Comparison of ENCODE assay signal across 9 mouse cellular contexts in the genomic region with DNA sequence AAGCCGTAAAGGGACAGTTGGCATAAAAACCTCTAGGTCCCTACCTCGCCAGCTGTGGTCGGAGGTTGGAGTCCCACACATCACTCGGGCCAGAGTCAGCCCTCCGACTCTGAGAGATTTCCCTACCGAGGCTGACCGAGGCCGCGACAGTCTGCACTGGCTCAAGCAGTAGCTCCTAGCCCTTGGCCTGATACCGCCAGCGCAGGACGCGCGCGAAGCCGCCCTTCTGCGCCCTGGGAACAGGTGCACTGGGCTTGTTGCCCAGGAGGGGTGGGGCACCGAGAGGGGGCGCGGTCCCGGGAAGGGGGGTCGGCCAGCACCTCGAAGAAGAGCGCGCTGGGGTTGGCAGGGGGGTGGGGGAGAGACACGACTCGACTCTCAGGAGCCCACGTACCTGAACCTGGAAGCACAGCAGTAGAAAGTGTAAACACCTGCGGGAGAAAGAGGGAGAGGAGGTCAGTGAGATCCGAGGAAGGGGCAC. TPM values are rescaled to one million over a fixed set of nuclear protein-coding genes. Genes with fewer than 3 reads are reported as not detected.
DNase-seq lines count a peak whose midpoint lies in the region; ATAC-seq lines count a peak whose summit lies in the region.
"Had no signal": no experiment of that assay in that cellular context is flagged by ENCODE, and none has a peak within 500 bp of the region (broad histone marks: within the 10 kb centered on the region; RNA-seq: fewer than 3 reads in every experiment).

No protein-coding gene starts in this region.

- no peaks in the 10 kb centered on the region for H3K9me3 ChIP-seq in intestine, embryonic 14.5 days (ENCODE audit: control insufficient read depth, low read length)
- no peaks in the 10 kb centered on the region for H3K9me3 ChIP-seq in liver, embryonic 11.5 days (ENCODE audit: control insufficient read depth, low read length)
- no peaks in the 10 kb centered on the region for H3K9me3 ChIP-seq in neural tube, embryonic 11.5 days (ENCODE audit: control insufficient read depth, low read length)

- peak; percentile 6; the same call in 1 of the 2 replicates for ATAC-seq in intestine, embryonic 14.5 days (replicated peaks; ENCODE audit: low FRiP score, low TSS enrichment, low read depth)
- no peak for ATAC-seq in liver, embryonic 11.5 days (replicated peaks; ENCODE audit: low FRiP score)
- ATAC-seq in neural tube, embryonic 11.5 days (ENCODE audit: insufficient read depth, low FRiP score, low TSS enrichment), result 0 out of 2 replicates have a peak, but pooled peaks have one; percentile 1
- no peak for ATAC-seq in activated CD4-positive, CD25-positive, alpha-beta regulatory T cell, adult 4 months

- H3K36me3 ChIP-seq in intestine, embryonic 14.5 days (ENCODE audit: control insufficient read depth, insufficient read depth, low read length), result peaks cover 25% of the 10 kb centered on the region
- peaks cover 10% of the 10 kb centered on the region for H3K36me3 ChIP-seq in liver, embryonic 11.5 days (ENCODE audit: control insufficient read depth, insufficient read depth, low read length)
- no peaks in the 10 kb centered on the region for H3K36me3 ChIP-seq in neural tube, embryonic 11.5 days (ENCODE audit: control insufficient read depth, insufficient read depth, low read length)

- peaks cover 16% of the 10 kb centered on the region for H3K4me1 ChIP-seq in intestine, embryonic 14.5 days (replicated peaks; ENCODE audit: control insufficient read depth, insufficient read depth, low read length)
- peaks cover 11% of the 10 kb centered on the region for H3K4me1 ChIP-seq in liver, embryonic 11.5 days (replicated peaks; ENCODE audit: control insufficient read depth, insufficient read depth, low read length)
- H3K4me1 ChIP-seq in neural tube, embryonic 11.5 days (ENCODE audit: control insufficient read depth, insufficient read depth, low read length), result peaks cover 7% of the 10 kb centered on the region; the same call in 1 of the 2 replicates

- peak overlapping the region; percentile 84 for H3K4me2 ChIP-seq in intestine, embryonic 14.5 days (ENCODE audit: low read length)
- H3K4me2 ChIP-seq in liver, embryonic 11.5 days, result peak overlapping the region; percentile 83
- H3K4me2 ChIP-seq in neural tube, embryonic 11.5 days (ENCODE audit: low read depth), result peak overlapping the region; percentile 78

- H3K27ac ChIP-seq in intestine, embryonic 14.5 days (ENCODE audit: low read depth), result no peak overlapping the region
- H3K27ac ChIP-seq in liver, embryonic 11.5 days (ENCODE audit: low read depth, low read length), result no peak overlapping the region
- no peak overlapping the region for H3K27ac ChIP-seq in neural tube, embryonic 11.5 days (ENCODE audit: low read depth, low read length)

- 3% methylated on average over 30 of the region's 30 CpGs for WGBS in intestine, embryonic 14.5 days
- WGBS in liver, embryonic 11.5 days, result 5% methylated on average over 30 of the region's 30 CpGs
- under 1% methylated on average over 30 of the region's 30 CpGs for WGBS in neural tube, embryonic 11.5 days

- peak overlapping the region; percentile 51 for H3K4me3 ChIP-seq in intestine, embryonic 14.5 days (ENCODE audit: low read depth, low read length)
- H3K4me3 ChIP-seq in liver, embryonic 11.5 days (ENCODE audit: low read depth, low read length), result peak overlapping the region; percentile 59
- peak overlapping the region; percentile 65 for H3K4me3 ChIP-seq in neural tube, embryonic 11.5 days (ENCODE audit: low read depth, low read length)

- 0 out of 2 replicates have a peak overlapping the region, but pooled peaks have one; percentile 5 for H3K9ac ChIP-seq in intestine, embryonic 14.5 days (ENCODE audit: low read length)
- no peak overlapping the region for H3K9ac ChIP-seq in liver, embryonic 11.5 days (ENCODE audit: low read depth, low read length)
- H3K9ac ChIP-seq in neural tube, embryonic 11.5 days (ENCODE audit: low read length), result peak overlapping the region; percentile 55

- H3K27me3 ChIP-seq in intestine, embryonic 14.5 days (replicated peaks; ENCODE audit: control insufficient read depth, insufficient read depth, low read length), result peaks cover 28% of the 10 kb centered on the region
- H3K27me3 ChIP-seq in liver, embryonic 11.5 days (replicated peaks; ENCODE audit: control insufficient read depth, insufficient read depth, low read length), result peaks cover 61% of the 10 kb centered on the region
- H3K27me3 ChIP-seq in neural tube, embryonic 11.5 days (ENCODE audit: control insufficient read depth, insufficient read depth, low read length), result peaks cover 20% of the 10 kb centered on the region

- peak; percentile 36 to 77 for DNase-seq in adrenal gland, adult (ENCODE audit: inconsistent age in 2 of 2, low spot score in 1 of 2)
- DNase-seq in adrenal gland, adult 8-10 months, result no peak
- DNase-seq in brain, adult 2 months (ENCODE audit: low read depth, low spot score), result peak; percentile 15
- DNase-seq in gastrocnemius, adult 18-20 months (ENCODE audit: low spot score), result peak; percentile 22
- DNase-seq in intestine, embryonic 14.5 days (ENCODE audit: low spot score), result peak; percentile 78
- peak; percentile 47 for DNase-seq in liver, embryonic 11.5 days (ENCODE audit: low spot score)
- DNase-seq in neural tube, embryonic 11.5 days (ENCODE audit: low spot score), result peak; percentile 49

RNA-seq across cellular contexts. Expression of gene Fgf18, which starts 0.5 kb away (rescaled TPM):
- 1 to 10 TPM in 2 of 4 experiments, under 1 TPM in 2; 0.62 to 3.5 (median 1.5) TPM for total RNA-seq in adrenal gland, adult 8-10 months (2022)
- 1 to 10 TPM; 1.0 to 1.1 TPM for total RNA-seq in gastrocnemius, adult 18-20 months (2021)
- polyA plus RNA-seq in intestine, embryonic 14.5 days (2014; fragmentation: Nextera tagmentation; extraction: Ambion mirVana), result 1.5 and 2.1 TPM in 2 replicates
- polyA plus RNA-seq in liver, embryonic 11.5 days (2014; fragmentation: Nextera tagmentation; extraction: Ambion mirVana), result 0.56 and 0.90 TPM in 2 replicates
- polyA plus RNA-seq in neural tube, embryonic 11.5 days (2014; fragmentation: Nextera tagmentation; extraction: Ambion mirVana), result 6.8 and 9.9 TPM in 2 replicates
- polyA plus RNA-seq in activated CD4-positive, CD25-positive, alpha-beta regulatory T cell, adult 4 months (2017; shearing (Covaris generic)), result not detected

RNA-seq across cellular contexts. Expression of gene Npm1, which starts 16.3 kb away (rescaled TPM):
- total RNA-seq in adrenal gland, adult 8-10 months (2022), result 100 to 1,000 TPM; 269 to 308 (median 290) TPM
- total RNA-seq in gastrocnemius, adult 18-20 months (2021), result 100 to 1,000 TPM; 118 to 128 TPM
- 1,263 and 1,282 TPM in 2 replicates for polyA plus RNA-seq in intestine, embryonic 14.5 days (2014; fragmentation: Nextera tagmentation; extraction: Ambion mirVana)
- polyA plus RNA-seq in liver, embryonic 11.5 days (2014; fragmentation: Nextera tagmentation; extraction: Ambion mirVana), result 1,827 and 1,921 TPM in 2 replicates
- polyA plus RNA-seq in neural tube, embryonic 11.5 days (2014; fragmentation: Nextera tagmentation; extraction: Ambion mirVana), result 1,037 and 1,076 TPM in 2 replicates
- polyA plus RNA-seq in activated CD4-positive, CD25-positive, alpha-beta regulatory T cell, adult 4 months (2017; shearing (Covaris generic)), result 1,000 to 10,000 TPM; 1,545 to 1,596 TPM

RNA-seq across cellular contexts. Expression of gene Tlx3, which starts 56.7 kb away (rescaled TPM):
- total RNA-seq in adrenal gland, adult 8-10 months (2022), result under 1 TPM in 2 of 4 experiments, not detected in 2; 0.46 to 0.62 TPM
- total RNA-seq in gastrocnemius, adult 18-20 months (2021), result not detected
- polyA plus RNA-seq in intestine, embryonic 14.5 days (2014; fragmentation: Nextera tagmentation; extraction: Ambion mirVana), result 0.15 and 0.19 TPM in 2 replicates
- polyA plus RNA-seq in liver, embryonic 11.5 days (2014; fragmentation: Nextera tagmentation; extraction: Ambion mirVana), result not detected in 2 replicates
- 22.4 and 28.5 TPM in 2 replicates for polyA plus RNA-seq in neural tube, embryonic 11.5 days (2014; fragmentation: Nextera tagmentation; extraction: Ambion mirVana)
- not detected for polyA plus RNA-seq in activated CD4-positive, CD25-positive, alpha-beta regulatory T cell, adult 4 months (2017; shearing (Covaris generic))
- total RNA-seq: gastrocnemius, adult 8-10 months had no signal

Comparison
In these comparisons a context has a peak if more than half of its experiments do, and no peak if none do; other contexts are left out.
1. ATAC-seq: peak in intestine, embryonic 14.5 days (single experiment) and neural tube, embryonic 11.5 days (single experiment); none in liver, embryonic 11.5 days (single experiment) and activated CD4-positive, CD25-positive, alpha-beta regulatory T cell, adult 4 months (single experiment).
2. RNA of gene Tlx3, which starts 56.7 kb away (polyA plus RNA-seq): 22.4 to 28.5 TPM in neural tube, embryonic 11.5 days; 0.15 to 0.19 TPM in intestine, embryonic 14.5 days, not detected in liver, embryonic 11.5 days and not detected in activated CD4-positive, CD25-positive, alpha-beta regulatory T cell, adult 4 months; every median in the first group is over 10 times any median in the second.
3. Peak in every context shown above with its lines, with median percentiles within 50 percentile points of each other: H3K4me2 ChIP-seq and H3K4me3 ChIP-seq.